Mouse (Mus musculus) kidney, adult 2 months (tissue): ENCODE data around the gene Zfp536. TPM values are rescaled to one million over a fixed set of nuclear protein-coding genes. Genes with fewer than 3 reads are reported as not detected.

Experiments
- DNase-seq: peaks from one replicate; pipeline ENCODE4 v3.0.0; 2021
- H3K27ac ChIP-seq: fragments of 200-500 bp; 2 replicates; pipeline ENCODE4 v1.5.1; 2012; ENCODE audit warnings: low read depth, low read length, control low read depth, inconsistent platforms; ENCODE audit not compliant: insufficient read depth
- H3K27me3 ChIP-seq: fragments of 200-500 bp; replicated peaks from 2 replicates; pipeline ENCODE4 v1.6.1; 2012; ENCODE audit warnings: mild to moderate bottlenecking, moderate library complexity, low read length, inconsistent platforms; ENCODE audit not compliant: control insufficient read depth, insufficient read depth
- H3K36me3 ChIP-seq: fragments of 200-500 bp; 2 replicates; pipeline ENCODE4 v1.6.1; 2012; ENCODE audit warnings: mild to moderate bottlenecking, moderate library complexity, low read length, inconsistent platforms; ENCODE audit not compliant: control insufficient read depth, insufficient read depth
- H3K4me1 ChIP-seq: fragments of 200-500 bp; 2 replicates; pipeline ENCODE4 v1.6.1; 2011; ENCODE audit warnings: low read length; ENCODE audit not compliant: control insufficient read depth, insufficient read depth
- H3K4me3 ChIP-seq: fragments of 200-500 bp; 2 replicates; pipeline ENCODE4 v1.5.1; 2011; ENCODE audit warnings: mild to moderate bottlenecking, low read depth, low read length, control low read depth; ENCODE audit not compliant: insufficient read depth
- CTCF ChIP-seq: fragments of 200-500 bp; conservative IDR thresholded peaks from 2 replicates; pipeline ENCODE4 v1.5.1; 2011; ENCODE audit warnings: low read depth, mild to moderate bottlenecking, control low read depth, low read length, moderate library complexity, mixed read lengths; ENCODE audit not compliant: insufficient read depth, insufficient read length
- POLR2A ChIP-seq: fragments of 200-500 bp; IDR thresholded peaks from one replicate; pipeline ENCODE4 v1.6.1; 2011; ENCODE audit warnings: low read depth, low read length, control low read depth
- WGBS: fragments of 180-500 bp; shearing (Covaris S2); methylation state at CpG from one replicate; pipeline ENCODE4 v1.1.7; 2018; 5-methylcytosine and 5-hydroxymethylcytosine counted together
- polyA plus RNA-seq: library from polyadenylated mRNA; depleted of rRNA; stranded (reverse); fragments of >200 nt; gene quantifications from 2 replicates; pipeline ENCODE4 v1.2.3, GENCODE M21; 2012; rRNA removed

The Zfp536 gene
- polyA plus RNA-seq, 1 experiment, result 0.11 TPM

- no peaks in the 10 kb centered on the region for H3K36me3 ChIP-seq
- WGBS, result 19% methylated on average over 7 of the region's 7 CpGs
- TF ChIP-seq POLR2A, result no peak
- no peak for TF ChIP-seq CTCF
Observed at GRCm38 (mm10) chr7:37433156-37433555, 340.3 kb downstream of the Zfp536 start.

GRCm38 (mm10) chr7:37431471-37431870 is 342.0 kb downstream of the Zfp536 start:
- no peak for TF ChIP-seq POLR2A
- TF ChIP-seq CTCF, result no peak
- 77% methylated on average over 10 of the region's 10 CpGs for WGBS
- no peak overlapping the region for H3K4me3 ChIP-seq
- H3K4me1 ChIP-seq, result no peaks in the 10 kb centered on the region
- no peaks in the 10 kb centered on the region for H3K36me3 ChIP-seq
- H3K27me3 ChIP-seq, result no peaks in the 10 kb centered on the region
- no peak overlapping the region for H3K27ac ChIP-seq
- DNase-seq, result no peak

More at GRCm38 (mm10) chr7:37433156-37433555, 340.3 kb downstream of the Zfp536 start:
- no peak overlapping the region for H3K27ac ChIP-seq
- no peak overlapping the region for H3K4me3 ChIP-seq
- H3K4me1 ChIP-seq, result no peaks in the 10 kb centered on the region
- no peaks in the 10 kb centered on the region for H3K27me3 ChIP-seq
- DNase-seq, result no peak

GRCm38 (mm10) chr7:37426061-37426460 is 347.4 kb downstream of the Zfp536 start:
- Histone ChIP-seq H3K27me3 (no peaks in the 10 kb centered on the region), H3K36me3 (no peaks in the 10 kb centered on the region), H3K4me1 (no peaks in the 10 kb centered on the region), H3K27ac (no peak overlapping the region), H3K4me3 (no peak overlapping the region)
- DNase-seq, result no peak
- no peak for TF ChIP-seq POLR2A
- no peak for TF ChIP-seq CTCF

GRCm38 (mm10) chr7:37422966-37423365 is 350.5 kb downstream of the Zfp536 start:
- no peaks in the 10 kb centered on the region for H3K27me3 ChIP-seq
- no peak overlapping the region for H3K27ac ChIP-seq
- WGBS, result 46% methylated on average over 2 of the region's 2 CpGs
- H3K4me3 ChIP-seq, result no peak overlapping the region
- TF ChIP-seq CTCF, result no peak
- no peak for TF ChIP-seq POLR2A
- no peaks in the 10 kb centered on the region for H3K36me3 ChIP-seq
- no peak for DNase-seq
- no peaks in the 10 kb centered on the region for H3K4me1 ChIP-seq

Other genes with a start within 250 kb of the Zfp536 start
- 6.1 and 7.1 TPM in 2 replicates for gene Uri1, start 249.9 kb upstream of the Zfp536 start, polyA plus RNA-seq